ENCODE assay signal across 38 mouse cellular contexts in genomic region chr17:31245321-31245720, GRCm38 (mm10). TPM values are rescaled to one million over a fixed set of nuclear protein-coding genes. Genes with fewer than 3 reads are reported as not detected.
DNase-seq lines count a peak whose midpoint lies in the region; ATAC-seq and TF ChIP-seq lines count a peak whose summit lies in the region.
"Had no signal": no experiment of that assay in that cellular context is flagged by ENCODE, and none has a peak within 500 bp of the region (broad histone marks: within the 10 kb centered on the region; RNA-seq: fewer than 3 reads in every experiment).

No protein-coding gene starts in this region.

- ATAC-seq in heart, embryonic 12.5 days (ENCODE audit: insufficient number of reproducible peaks, low FRiP score), result no peak
- ATAC-seq in liver, postnatal 0 days, result peak; percentile 45; the same call in 1 of the 2 replicates
- no peak for ATAC-seq in liver, embryonic 12.5 days
- 0 out of 2 replicates have a peak, but pooled peaks have one; percentile 43 for ATAC-seq in heart, embryonic 15.5 days (replicated peaks; ENCODE audit: insufficient number of reproducible peaks, insufficient read depth, low FRiP score, low read depth)
- ATAC-seq in erythroblast, adult 5-6 weeks (replicated peaks; ENCODE audit: low FRiP score, poor library complexity, severe bottlenecking), result no peak
- ATAC-seq: activated CD4-positive, CD25-positive, alpha-beta regulatory T cell, adult 4 months; CD4-positive, CD25-positive, alpha-beta regulatory T cell, adult 4 months; forebrain, embryonic 13.5 days; inflammation-experienced regulatory T-cells, adult 6 months had no signal

- H3K27ac ChIP-seq in heart, embryonic 12.5 days (ENCODE audit: poor library complexity, severe bottlenecking), result no peak overlapping the region
- no peak overlapping the region for H3K27ac ChIP-seq in liver, postnatal 0 days (ENCODE audit: low read depth)
- H3K27ac ChIP-seq in liver, embryonic 12.5 days, result no peak overlapping the region
- no peak overlapping the region for H3K27ac ChIP-seq in heart, embryonic 15.5 days
- H3K27ac ChIP-seq: embryonic facial prominence, embryonic 10.5 days; embryonic facial prominence, embryonic 15.5 days; forebrain, embryonic 13.5 days; gastrocnemius, adult 2 months; hindbrain, embryonic 15.5 days; kidney, embryonic 15.5 days; limb, embryonic 13.5 days; liver, embryonic 13.5 days; neural tube, embryonic 12.5 days had no signal

- peaks cover 5% of the 10 kb centered on the region for H3K9me3 ChIP-seq in heart, embryonic 12.5 days (replicated peaks)
- H3K9me3 ChIP-seq in liver, postnatal 0 days (ENCODE audit: low read length), result peaks cover 3% of the 10 kb centered on the region; the same call in 1 of the 2 replicates
- H3K9me3 ChIP-seq in liver, embryonic 12.5 days (replicated peaks), result peaks cover 10% of the 10 kb centered on the region
- no peaks in the 10 kb centered on the region for H3K9me3 ChIP-seq in heart, embryonic 15.5 days (replicated peaks)
- H3K9me3 ChIP-seq: embryonic facial prominence, embryonic 10.5 days; embryonic facial prominence, embryonic 15.5 days; forebrain, embryonic 13.5 days; hindbrain, embryonic 15.5 days; kidney, embryonic 15.5 days; limb, embryonic 13.5 days; neural tube, embryonic 12.5 days had no signal

- H3K4me3 ChIP-seq in heart, embryonic 12.5 days, result no peak overlapping the region
- no peak overlapping the region for H3K4me3 ChIP-seq in liver, postnatal 0 days (ENCODE audit: low read depth, low read length)
- no peak overlapping the region for H3K4me3 ChIP-seq in liver, embryonic 12.5 days
- H3K4me3 ChIP-seq in heart, embryonic 15.5 days, result no peak overlapping the region
- H3K4me3 ChIP-seq: embryonic facial prominence, embryonic 10.5 days; embryonic facial prominence, embryonic 15.5 days; forebrain, embryonic 13.5 days; gastrocnemius, adult 2 months; hindbrain, embryonic 15.5 days; kidney, embryonic 15.5 days; limb, embryonic 13.5 days; liver, embryonic 13.5 days; myocyte; neural tube, embryonic 12.5 days had no signal

- H3K27me3 ChIP-seq in heart, embryonic 12.5 days (replicated peaks), result peaks cover 5% of the 10 kb centered on the region; the same call in 1 of the 2 replicates
- H3K27me3 ChIP-seq in liver, postnatal 0 days (ENCODE audit: insufficient read depth, low read length), result no peaks in the 10 kb centered on the region
- no peaks in the 10 kb centered on the region for H3K27me3 ChIP-seq in liver, embryonic 12.5 days (replicated peaks)
- no peaks in the 10 kb centered on the region for H3K27me3 ChIP-seq in heart, embryonic 15.5 days
- H3K27me3 ChIP-seq: embryonic facial prominence, embryonic 15.5 days; forebrain, embryonic 13.5 days; hindbrain, embryonic 15.5 days; kidney, embryonic 15.5 days; limb, embryonic 13.5 days; liver, embryonic 13.5 days; neural tube, embryonic 12.5 days had no signal

- WGBS in heart, embryonic 12.5 days, result 26% methylated on average over 5 of the region's 5 CpGs
- WGBS in liver, postnatal 0 days (ENCODE audit: insufficient replicate concordance), result 40% methylated on average over 5 of the region's 5 CpGs
- WGBS in liver, embryonic 12.5 days (ENCODE audit: insufficient replicate concordance), result 17% methylated on average over 5 of the region's 5 CpGs
- 33% methylated on average over 5 of the region's 5 CpGs for WGBS in heart, embryonic 15.5 days

- no peak overlapping the region for H3K9ac ChIP-seq in heart, embryonic 12.5 days
- no peak overlapping the region for H3K9ac ChIP-seq in liver, postnatal 0 days (replicated peaks)
- H3K9ac ChIP-seq in liver, embryonic 12.5 days, result no peak overlapping the region
- no peak overlapping the region for H3K9ac ChIP-seq in heart, embryonic 15.5 days
- H3K9ac ChIP-seq: embryonic facial prominence, embryonic 15.5 days; forebrain, embryonic 13.5 days; hindbrain, embryonic 15.5 days; kidney, embryonic 15.5 days; limb, embryonic 13.5 days; liver, embryonic 13.5 days; lung, embryonic 14.5 days; neural tube, embryonic 12.5 days had no signal

- TF ChIP-seq EP300 in liver, postnatal 0 days (IDR thresholded peaks at IDR 0.05; ENCODE audit: low read depth), result peak; percentile 44; the same call in 1 of the 2 replicates

- no peak overlapping the region for H3K4me2 ChIP-seq in heart, embryonic 12.5 days
- no peak overlapping the region for H3K4me2 ChIP-seq in liver, postnatal 0 days (ENCODE audit: low read depth, low read length)
- H3K4me2 ChIP-seq in liver, embryonic 12.5 days, result no peak overlapping the region
- H3K4me2 ChIP-seq in heart, embryonic 15.5 days, result no peak overlapping the region
- H3K4me2 ChIP-seq: embryonic facial prominence, embryonic 15.5 days; forebrain, embryonic 13.5 days; hindbrain, embryonic 15.5 days; kidney, embryonic 15.5 days; limb, embryonic 13.5 days; liver, embryonic 13.5 days; lung, embryonic 14.5 days; midbrain, embryonic 11.5 days; neural tube, embryonic 12.5 days had no signal

- peak; percentile 66 to 72 for DNase-seq in heart, adult 18-20 months
- DNase-seq in liver, postnatal 0 days, result peak; percentile 37
- DNase-seq in heart, postnatal 4 days, result peak; percentile 65
- DNase-seq in Muller cell, postnatal 12 days (ENCODE audit: inconsistent ontology term), result no peak
- DNase-seq: adrenal gland, adult 2 months; cerebellum, adult 2 months; cerebellum, postnatal 14 days; gastrocnemius, adult 2 months; gastrocnemius, postnatal 36 days; kidney, adult 11 months; kidney, postnatal 25 days; liver, embryonic 13.5 days; lung, embryonic 14.5 days; lung, postnatal 14 days; right cerebral cortex, postnatal 4 days; thymus, adult 2 months; thymus, postnatal 36 days had no signal

- H3K4me1 ChIP-seq in heart, embryonic 12.5 days (replicated peaks), result peaks cover 8% of the 10 kb centered on the region
- no peaks in the 10 kb centered on the region for H3K4me1 ChIP-seq in liver, postnatal 0 days (ENCODE audit: insufficient read depth)
- peaks cover 6% of the 10 kb centered on the region for H3K4me1 ChIP-seq in liver, embryonic 12.5 days
- peaks cover 7% of the 10 kb centered on the region for H3K4me1 ChIP-seq in heart, embryonic 15.5 days (replicated peaks)
- H3K4me1 ChIP-seq: embryonic facial prominence, embryonic 15.5 days; forebrain, embryonic 13.5 days; hindbrain, embryonic 15.5 days; kidney, embryonic 15.5 days; limb, embryonic 13.5 days; neural tube, embryonic 12.5 days had no signal

- H3K36me3 ChIP-seq in heart, embryonic 12.5 days, result no peaks in the 10 kb centered on the region
- H3K36me3 ChIP-seq in liver, postnatal 0 days (replicated peaks; ENCODE audit: insufficient read depth, low read length), result no peaks in the 10 kb centered on the region
- peaks cover 32% of the 10 kb centered on the region for H3K36me3 ChIP-seq in liver, embryonic 12.5 days
- H3K36me3 ChIP-seq in heart, embryonic 15.5 days, result no peaks in the 10 kb centered on the region
- H3K36me3 ChIP-seq: embryonic facial prominence, embryonic 10.5 days; embryonic facial prominence, embryonic 15.5 days; hindbrain, embryonic 15.5 days; kidney, embryonic 15.5 days; limb, embryonic 13.5 days; neural tube, embryonic 12.5 days had no signal

- TF ChIP-seq CTCF in liver, postnatal 0 days (IDR thresholded peaks at IDR 0.05; ENCODE audit: low read depth), result no peak

RNA-seq across cellular contexts. Expression of gene Rsph1, which starts 31.9 kb away (rescaled TPM):
- total RNA-seq in heart, adult 18-20 months (2021), result 1 to 10 TPM in 1 of 2 experiments, under 1 TPM in 1; 0.79 to 1.7 TPM
- polyA plus RNA-seq in heart, embryonic 12.5 days (2016; fragmentation: Nextera tagmentation; extraction: Ambion mirVana), result 1.6 and 1.8 TPM in 2 replicates
- 0.90 and 1.0 TPM in 2 replicates for polyA plus RNA-seq in liver, postnatal 0 days (2015; fragmentation: Nextera tagmentation; extraction: Ambion mirVana)
- 0.25 and 0.32 TPM in 2 replicates for polyA plus RNA-seq in liver, embryonic 12.5 days (2016; fragmentation: Nextera tagmentation; extraction: Ambion mirVana)
- 2.2 and 2.3 TPM in 2 replicates for polyA plus RNA-seq in heart, embryonic 15.5 days (2015; fragmentation: Nextera tagmentation; extraction: Ambion mirVana)
- total RNA-seq in heart, postnatal 4 days (2021), result 1 to 10 TPM; 1.7 to 2.4 TPM
- not detected in 2 replicates for total RNA-seq in erythroblast, adult 5-6 weeks (2015; ENCODE audit: low replicate concordance)
- total RNA-seq in erythroblast, adult 5-6 weeks (2017; ENCODE audit: low replicate concordance), result not detected in 2 replicates

RNA-seq across cellular contexts. Expression of gene Ubash3a, which starts 37.6 kb away (rescaled TPM):
- total RNA-seq in heart, adult 18-20 months (2021), result under 1 TPM in 1 of 2 experiments, not detected in 1; 0.54 TPM
- polyA plus RNA-seq in heart, embryonic 12.5 days (2016; fragmentation: Nextera tagmentation; extraction: Ambion mirVana), result 0.46 and 0.80 TPM in 2 replicates
- polyA plus RNA-seq in liver, postnatal 0 days (2015; fragmentation: Nextera tagmentation; extraction: Ambion mirVana), result 4.2 and 4.6 TPM in 2 replicates
- 23.2 and 25.6 TPM in 2 replicates for polyA plus RNA-seq in liver, embryonic 12.5 days (2016; fragmentation: Nextera tagmentation; extraction: Ambion mirVana)
- polyA plus RNA-seq in heart, embryonic 15.5 days (2015; fragmentation: Nextera tagmentation; extraction: Ambion mirVana), result 0.37 and 4.0 TPM in 2 replicates
- under 1 TPM; 0.12 to 0.23 TPM for total RNA-seq in heart, postnatal 4 days (2021)
- 6.7 and 27.5 TPM in 2 replicates for total RNA-seq in erythroblast, adult 5-6 weeks (2015; ENCODE audit: low replicate concordance)
- total RNA-seq in erythroblast, adult 5-6 weeks (2017; ENCODE audit: low replicate concordance), result 6.3 and 9.6 TPM in 2 replicates
- total RNA-seq: gastrocnemius, adult 2 months; left cerebral cortex, adult 18-20 months; left cerebral cortex, postnatal 36 days; midbrain, postnatal 0 days had no signal
- polyA plus RNA-seq: cerebellum, adult 2 months; hindbrain, embryonic 15.5 days; midbrain, embryonic 11.5 days; midbrain, postnatal 0 days; myocyte had no signal

RNA-seq across cellular contexts. Expression of gene Slc37a1, which starts 41.3 kb away (rescaled TPM):
- 10 to 100 TPM in 1 of 2 experiments, 1 to 10 TPM in 1; 7.5 to 10.3 TPM for total RNA-seq in heart, adult 18-20 months (2021)
- polyA plus RNA-seq in heart, embryonic 12.5 days (2016; fragmentation: Nextera tagmentation; extraction: Ambion mirVana), result 5.5 TPM in 2 replicates
- polyA plus RNA-seq in liver, postnatal 0 days (2015; fragmentation: Nextera tagmentation; extraction: Ambion mirVana), result 4.3 and 4.5 TPM in 2 replicates
- 4.4 and 5.4 TPM in 2 replicates for polyA plus RNA-seq in liver, embryonic 12.5 days (2016; fragmentation: Nextera tagmentation; extraction: Ambion mirVana)
- 8.7 and 9.1 TPM in 2 replicates for polyA plus RNA-seq in heart, embryonic 15.5 days (2015; fragmentation: Nextera tagmentation; extraction: Ambion mirVana)
- 10 to 100 TPM; 10.8 to 11.6 TPM for total RNA-seq in heart, postnatal 4 days (2021)
- total RNA-seq in erythroblast, adult 5-6 weeks (2015; ENCODE audit: low replicate concordance), result 0.58 and 2.7 TPM in 2 replicates
- 1.1 and 7.0 TPM in 2 replicates for total RNA-seq in erythroblast, adult 5-6 weeks (2017; ENCODE audit: low replicate concordance)

RNA-seq across cellular contexts. Expression of gene Tmprss3, which starts 46.5 kb away (rescaled TPM):
- total RNA-seq in heart, adult 18-20 months (2021), result not detected
- not detected in 2 replicates for polyA plus RNA-seq in heart, embryonic 12.5 days (2016; fragmentation: Nextera tagmentation; extraction: Ambion mirVana)
- 0.62 and 0.73 TPM in 2 replicates for polyA plus RNA-seq in liver, postnatal 0 days (2015; fragmentation: Nextera tagmentation; extraction: Ambion mirVana)
- polyA plus RNA-seq in liver, embryonic 12.5 days (2016; fragmentation: Nextera tagmentation; extraction: Ambion mirVana), result 0.24 and 0.33 TPM in 2 replicates
- 0.06 TPM in 1 of 2 replicates, not detected in the other for polyA plus RNA-seq in heart, embryonic 15.5 days (2015; fragmentation: Nextera tagmentation; extraction: Ambion mirVana)
- total RNA-seq in heart, postnatal 4 days (2021), result not detected
- total RNA-seq in erythroblast, adult 5-6 weeks (2015; ENCODE audit: low replicate concordance), result not detected in 2 replicates
- total RNA-seq in erythroblast, adult 5-6 weeks (2017; ENCODE audit: low replicate concordance), result not detected in 2 replicates
- total RNA-seq: adrenal gland, adult 2 months; gastrocnemius, adult 2 months; gastrocnemius, postnatal 36 days; layer of hippocampus, adult 18-20 months; layer of hippocampus, postnatal 10 days; left cerebral cortex, postnatal 36 days had no signal
- polyA plus RNA-seq: adrenal gland, adult 2 months; embryonic facial prominence, embryonic 10.5 days; forebrain, embryonic 13.5 days; hindbrain, embryonic 15.5 days; kidney, embryonic 15.5 days; limb, embryonic 13.5 days; lung, embryonic 14.5 days; myocyte; neural tube, embryonic 12.5 days had no signal

Comparison
In these comparisons a context has a peak if more than half of its experiments do, and no peak if none do; other contexts are left out.
1. ATAC-seq: peak in liver, postnatal 0 days (single experiment) and heart, embryonic 15.5 days (single experiment); none in heart, embryonic 12.5 days (single experiment), liver, embryonic 12.5 days (single experiment) and erythroblast, adult 5-6 weeks (single experiment).